Mouse (Mus musculus) G1E (cell line): ENCODE measurements around the gene Cic.

Experiments used
- CTCF ChIP-seq: IDR thresholded peaks from 2 replicates; pipeline ENCODE4 v1.5.1; 2012; ENCODE audit warnings: low read depth, low read length, inconsistent platforms, mixed read lengths
- GATA1 ChIP-seq: IDR thresholded peaks from 2 replicates; pipeline ENCODE4 v1.6.1; 2012; ENCODE audit warnings: borderline replicate concordance, low read length, inconsistent platforms, mixed read lengths
- TAL1 ChIP-seq: conservative IDR thresholded peaks from 2 replicates; pipeline ENCODE4 v1.6.1; 2012; ENCODE audit warnings: low read depth, low read length, inconsistent platforms, mixed read lengths

DNA sequence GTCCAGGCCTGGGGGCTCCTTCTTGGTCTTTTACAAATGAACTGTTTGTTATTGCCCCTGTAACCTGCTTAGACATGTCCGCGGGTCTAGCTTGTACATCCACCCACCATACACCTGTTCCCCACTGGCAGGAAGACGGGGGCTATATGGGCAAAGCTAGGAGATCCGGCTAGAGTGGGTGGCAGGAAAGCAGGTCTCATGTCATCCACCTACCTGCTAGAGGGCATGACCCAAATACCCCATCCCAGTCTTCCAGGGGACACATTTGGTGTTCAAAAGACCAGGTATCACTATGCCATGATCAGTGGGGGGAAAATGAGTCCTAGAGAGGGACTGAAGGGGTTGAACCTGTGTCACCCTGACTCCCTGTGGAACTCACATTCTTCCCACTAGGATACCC, 9.9 kb downstream of the Cic start:
- no peak for TF ChIP-seq GATA1
- no peak for TF ChIP-seq TAL1
- TF ChIP-seq CTCF: no peak
